Mouse (Mus musculus) intestine, embryonic 15.5 days (tissue): ENCODE results near the gene Parvb. TPM values are rescaled to one million over a fixed set of nuclear protein-coding genes. Genes with fewer than 3 reads are reported as not detected.

Experiments
- ATAC-seq: fragments of 200-750 bp; cut with Nextera tagmentation; 2 replicates; pipeline ENCODE4 v1.8.0; 2017; ENCODE audit warnings: moderate TSS enrichment, moderate library complexity
- H3K27ac ChIP-seq: fragments of 300-500 bp; sonication (generic); 2 replicates; pipeline ENCODE4 v1.5.1; 2015; ENCODE audit warnings: mild to moderate bottlenecking, inconsistent platforms
- H3K27me3 ChIP-seq: fragments of 300-500 bp; sonication (generic); replicated peaks from 2 replicates; pipeline ENCODE4 v1.6.1; 2015; ENCODE audit warnings: inconsistent platforms
- H3K36me3 ChIP-seq: fragments of 300-500 bp; sonication (generic); 2 replicates; pipeline ENCODE4 v1.6.1; 2015; ENCODE audit warnings: inconsistent platforms
- H3K4me1 ChIP-seq: fragments of 300-500 bp; sonication (generic); replicated peaks from 2 replicates; pipeline ENCODE4 v1.6.1; 2015; ENCODE audit warnings: inconsistent platforms
- H3K4me2 ChIP-seq: fragments of 300-500 bp; sonication (generic); replicated peaks from 2 replicates; pipeline ENCODE4 v1.6.1; 2015; ENCODE audit warnings: mild to moderate bottlenecking, inconsistent platforms
- H3K4me3 ChIP-seq: fragments of 300-500 bp; sonication (generic); replicated peaks from 2 replicates; pipeline ENCODE4 v1.5.1; 2015; ENCODE audit warnings: inconsistent platforms
- H3K9ac ChIP-seq: fragments of 300-500 bp; sonication (generic); 2 replicates; pipeline ENCODE4 v1.6.1; 2015; ENCODE audit warnings: inconsistent platforms
- H3K9me3 ChIP-seq: fragments of 300-500 bp; sonication (generic); 2 replicates; pipeline ENCODE4 v1.6.1; 2016; ENCODE audit warnings: inconsistent platforms
- WGBS: fragments of 180-500 bp; shearing (Covaris S2); methylation state at CpG from one replicate; pipeline ENCODE4 v1.1.7; 2015; 5-methylcytosine and 5-hydroxymethylcytosine counted together
- polyA plus RNA-seq: library from polyadenylated mRNA; unstranded; fragments of >200 nt; fragmentation: Nextera tagmentation; extraction: Ambion mirVana; gene quantifications from 2 replicates; pipeline ENCODE4 v1.2.1, GENCODE M21; 2015

Gene Parvb
- polyA plus RNA-seq, 1 experiment from 2014 or later, result 3.9 TPM

DNA sequence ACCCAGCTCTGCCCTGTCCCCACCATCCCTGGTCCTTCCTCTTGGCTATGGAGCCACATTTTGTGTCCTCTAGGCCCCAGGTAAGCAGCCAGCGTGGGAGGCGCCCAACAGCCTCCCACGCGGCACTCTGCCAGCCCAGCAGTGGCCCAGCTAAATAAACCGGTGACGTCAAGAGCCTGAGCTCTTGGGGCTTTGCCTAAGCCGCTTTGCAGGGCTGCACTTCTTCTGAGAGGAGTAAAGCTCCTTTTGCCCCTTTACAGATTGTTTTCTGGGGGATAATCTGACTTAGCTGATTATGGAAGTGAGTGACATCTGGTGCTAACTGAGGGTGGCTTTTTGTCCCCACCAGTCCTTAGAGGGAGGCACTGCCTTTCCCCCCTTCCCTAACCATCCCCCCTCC, 69.2 kb downstream of the Parvb start:
- H3K4me2 ChIP-seq, result no peak overlapping the region
- WGBS, result 17% methylated on average over 7 of the region's 7 CpGs
- no peak overlapping the region for H3K4me3 ChIP-seq
- H3K9me3 ChIP-seq, result no peaks in the 10 kb centered on the region
- H3K36me3 ChIP-seq, result no peaks in the 10 kb centered on the region
- peaks cover 38% of the 10 kb centered on the region for H3K4me1 ChIP-seq
- no peak overlapping the region for H3K27ac ChIP-seq
- H3K9ac ChIP-seq, result no peak overlapping the region
- no peak for ATAC-seq
- H3K27me3 ChIP-seq, result no peaks in the 10 kb centered on the region

DNA sequence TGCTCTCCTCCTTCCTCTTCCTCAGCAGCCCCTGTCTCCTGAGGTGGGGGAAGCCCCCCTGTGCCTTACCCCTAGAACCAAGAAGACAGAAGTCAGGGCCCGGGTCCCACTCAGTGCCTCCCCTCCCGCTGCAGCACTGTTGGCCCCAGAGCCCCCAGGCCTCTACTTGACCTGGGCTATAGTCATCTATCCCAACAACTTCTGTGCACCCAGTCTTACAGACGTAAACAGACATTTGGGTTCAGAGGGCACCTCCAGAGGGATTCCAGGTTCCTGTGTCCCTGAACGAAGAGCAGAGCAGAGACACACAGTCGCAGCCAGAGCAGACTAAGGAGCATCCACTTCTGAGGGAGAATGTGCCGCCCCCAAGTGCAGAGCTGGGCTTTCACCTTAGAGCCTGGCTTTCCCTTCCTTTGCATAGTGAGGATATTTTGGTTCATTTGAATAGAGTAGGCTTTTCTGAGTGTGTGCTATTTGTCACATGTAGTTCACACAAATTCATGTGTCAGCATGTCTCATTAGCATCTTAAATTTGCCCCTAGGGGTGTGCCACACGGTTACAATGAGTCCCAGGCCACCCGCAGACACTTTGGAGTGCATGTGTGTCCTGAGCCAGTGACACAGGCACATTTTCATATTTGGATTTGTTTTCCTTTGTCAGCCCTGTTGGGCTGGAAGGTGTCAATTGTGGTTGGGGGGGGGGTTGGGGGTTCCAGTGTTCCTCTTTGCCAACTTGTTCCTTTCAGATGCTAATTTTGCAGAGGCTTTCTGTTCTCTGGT, 70.0 kb downstream of the Parvb start:
- 55% methylated on average over 8 of the region's 8 CpGs for WGBS
- no peak for ATAC-seq
- H3K4me2 ChIP-seq, result no peak overlapping the region
- H3K36me3 ChIP-seq, result no peaks in the 10 kb centered on the region
- no peak overlapping the region for H3K27ac ChIP-seq
- H3K9ac ChIP-seq, result no peak overlapping the region
- H3K4me3 ChIP-seq, result no peak overlapping the region
- H3K4me1 ChIP-seq, result peaks cover 38% of the 10 kb centered on the region
- no peaks in the 10 kb centered on the region for H3K27me3 ChIP-seq
- no peaks in the 10 kb centered on the region for H3K9me3 ChIP-seq

DNA sequence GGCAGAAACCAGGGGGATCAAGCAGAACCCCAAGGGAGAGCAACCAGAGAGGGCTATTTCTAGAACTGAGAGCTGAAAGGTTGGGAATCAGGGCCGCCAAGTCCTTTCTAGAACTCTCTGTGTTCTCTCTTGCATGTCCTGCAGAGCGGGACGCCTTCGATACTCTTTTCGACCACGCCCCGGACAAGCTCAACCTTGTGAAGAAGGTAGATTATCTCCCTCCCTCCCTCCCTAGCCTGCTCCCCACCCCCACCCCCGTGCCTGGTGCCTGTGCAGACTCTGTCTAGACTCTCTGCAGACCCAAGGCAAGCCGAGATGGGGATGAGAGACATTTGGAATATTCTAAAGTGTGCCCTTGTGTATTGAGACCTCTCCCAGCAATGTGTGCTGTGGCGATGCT, 71.4 kb downstream of the Parvb start:
- no peak overlapping the region for H3K9ac ChIP-seq
- H3K27me3 ChIP-seq, result no peaks in the 10 kb centered on the region
- no peak for ATAC-seq
- 66% methylated on average over 10 of the region's 10 CpGs for WGBS
- no peak overlapping the region for H3K4me2 ChIP-seq
- no peak overlapping the region for H3K27ac ChIP-seq
- H3K9me3 ChIP-seq, result no peaks in the 10 kb centered on the region
- H3K36me3 ChIP-seq, result no peaks in the 10 kb centered on the region
- H3K4me3 ChIP-seq, result no peak overlapping the region
- peaks cover 38% of the 10 kb centered on the region for H3K4me1 ChIP-seq

DNA sequence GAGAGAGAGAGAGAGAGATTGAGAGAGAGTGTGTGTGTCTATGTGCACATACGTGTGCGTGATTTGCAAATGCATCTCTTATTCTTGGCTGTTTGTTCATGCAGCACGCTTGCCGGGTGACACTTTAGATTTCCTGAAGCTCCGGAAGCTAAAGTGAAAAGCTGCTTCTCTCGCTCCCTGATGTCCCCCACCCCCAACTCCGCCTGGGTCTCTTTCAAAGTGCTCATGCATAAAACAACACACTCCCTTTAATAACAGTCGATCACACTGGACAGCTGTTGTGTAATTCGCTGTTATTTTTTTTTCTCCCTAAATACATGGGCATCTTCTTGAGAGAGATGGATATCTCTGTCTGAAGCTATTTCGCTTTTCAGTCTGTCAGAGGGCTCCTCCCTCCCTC, 73.5 kb downstream of the Parvb start:
- H3K27ac ChIP-seq, result no peak overlapping the region
- WGBS, result 67% methylated on average over 10 of the region's 10 CpGs
- H3K9me3 ChIP-seq, result no peaks in the 10 kb centered on the region
- H3K4me2 ChIP-seq, result no peak overlapping the region
- ATAC-seq, result no peak
- H3K4me1 ChIP-seq, result peaks cover 21% of the 10 kb centered on the region
- no peak overlapping the region for H3K4me3 ChIP-seq
- H3K36me3 ChIP-seq, result no peaks in the 10 kb centered on the region
- no peak overlapping the region for H3K9ac ChIP-seq
- no peaks in the 10 kb centered on the region for H3K27me3 ChIP-seq

DNA sequence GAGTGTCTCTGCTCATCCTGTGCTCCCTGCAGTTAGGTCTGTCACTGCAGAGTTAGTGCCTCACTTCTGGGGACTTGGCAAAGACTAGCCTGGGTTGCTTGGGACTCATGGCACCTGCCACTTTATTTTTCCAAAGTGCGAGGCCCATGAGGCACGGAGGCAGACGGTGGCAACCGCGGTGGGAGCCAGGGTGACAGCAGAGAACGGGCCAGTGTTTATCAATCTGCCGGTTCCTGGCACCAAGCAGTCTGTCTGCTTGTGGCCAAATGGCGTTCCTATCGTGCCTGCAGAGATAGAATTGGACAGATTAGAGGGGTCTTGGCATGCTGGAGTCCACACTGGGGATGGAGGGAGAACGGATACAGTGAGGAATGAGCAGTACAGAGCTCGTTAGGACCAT, 78.4 kb downstream of the Parvb start:
- Histone ChIP-seq H3K4me1 (peaks cover 28% of the 10 kb centered on the region), H3K4me2 (no peak overlapping the region), H3K4me3 (no peak overlapping the region), H3K9me3 (no peaks in the 10 kb centered on the region), H3K36me3 (no peaks in the 10 kb centered on the region), H3K27me3 (no peaks in the 10 kb centered on the region), H3K9ac (no peak overlapping the region), H3K27ac (no peak overlapping the region)
- 58% methylated on average over 11 of the region's 11 CpGs for WGBS
- no peak for ATAC-seq

DNA sequence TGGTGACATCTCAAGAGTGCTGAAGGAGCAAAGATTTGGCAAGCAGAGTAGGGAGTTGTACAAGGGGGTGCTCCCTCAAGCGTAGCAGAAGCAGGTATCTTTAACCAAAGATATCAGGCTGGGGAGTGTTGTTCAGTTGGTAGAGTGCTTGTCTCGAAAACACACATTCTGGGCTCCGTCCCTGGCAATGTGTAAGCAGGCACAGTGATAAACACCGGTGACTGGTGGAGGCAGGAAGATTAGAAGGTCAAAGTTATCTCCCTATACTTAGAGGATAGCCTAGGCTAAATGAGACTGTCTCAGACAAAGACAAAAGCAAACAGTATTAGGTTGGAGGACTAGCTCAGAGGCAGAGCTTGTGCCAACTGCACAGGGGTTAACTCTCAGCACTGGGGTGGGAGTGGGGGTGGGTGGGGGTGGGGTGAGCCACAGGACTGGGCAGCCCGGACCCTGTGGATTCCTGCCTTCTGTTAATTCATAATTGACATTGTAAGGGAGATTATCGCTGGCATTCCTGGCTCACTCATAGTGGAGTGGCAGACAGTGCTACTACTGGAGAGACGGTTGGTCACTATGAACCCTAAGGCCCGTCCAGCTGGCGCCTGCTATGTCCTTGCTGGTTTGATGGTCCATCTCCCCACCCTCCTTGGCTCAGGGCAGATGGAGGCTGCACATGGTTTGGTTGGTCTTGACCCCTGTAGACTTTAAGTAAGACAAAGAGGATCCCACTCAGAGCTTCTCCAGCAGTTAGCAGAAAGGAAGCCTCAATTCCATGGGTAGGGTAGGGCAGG, 79.6 kb downstream of the Parvb start:
- H3K9ac ChIP-seq, result no peak overlapping the region
- H3K4me2 ChIP-seq, result no peak overlapping the region
- no peaks in the 10 kb centered on the region for H3K36me3 ChIP-seq
- H3K27me3 ChIP-seq, result no peaks in the 10 kb centered on the region
- peaks cover 32% of the 10 kb centered on the region for H3K4me1 ChIP-seq
- no peak overlapping the region for H3K4me3 ChIP-seq
- no peak overlapping the region for H3K27ac ChIP-seq
- 75% methylated on average over 9 of the region's 9 CpGs for WGBS
- no peaks in the 10 kb centered on the region for H3K9me3 ChIP-seq
- peak; percentile 16; the same call in 1 of the 2 replicates for ATAC-seq

DNA sequence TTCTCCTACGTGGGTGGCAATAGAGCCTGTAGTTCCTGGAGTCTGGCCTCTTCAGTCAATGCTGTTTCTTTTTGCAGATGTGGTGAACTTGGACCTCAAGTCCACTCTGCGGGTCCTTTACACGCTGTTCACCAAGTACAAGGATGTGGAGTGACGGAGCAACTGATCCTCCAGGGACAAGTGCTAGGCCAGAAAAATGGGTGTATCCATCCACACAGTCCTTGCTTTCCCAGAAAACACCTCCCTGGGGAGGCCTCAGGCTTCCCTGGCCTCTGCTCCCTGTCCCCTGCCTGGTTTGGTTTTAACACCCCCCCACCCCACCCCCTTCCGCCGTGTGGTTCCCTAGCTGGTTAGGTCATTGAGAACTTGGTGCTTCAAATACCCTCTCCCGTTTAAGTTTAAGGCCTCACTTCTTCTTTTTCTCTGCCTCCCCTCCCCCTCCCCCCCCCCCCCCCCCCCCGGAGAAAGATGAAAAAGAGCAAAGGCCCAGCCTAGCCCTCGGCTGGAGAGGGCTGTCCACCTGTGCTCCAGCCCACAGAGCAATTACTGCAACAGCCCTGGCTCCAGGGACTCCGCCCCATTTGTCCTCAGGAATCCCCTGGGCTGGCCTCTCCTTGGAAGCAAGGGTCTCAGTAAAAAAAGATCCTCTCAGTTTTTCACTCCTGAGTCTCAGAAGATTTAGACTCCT, 81.2 kb downstream of the Parvb start:
- 48% methylated on average over 10 of the region's 10 CpGs for WGBS
- no peak overlapping the region for H3K4me2 ChIP-seq
- no peaks in the 10 kb centered on the region for H3K36me3 ChIP-seq
- peaks cover 32% of the 10 kb centered on the region for H3K4me1 ChIP-seq
- no peak overlapping the region for H3K9ac ChIP-seq
- H3K27me3 ChIP-seq, result no peaks in the 10 kb centered on the region
- H3K9me3 ChIP-seq, result no peaks in the 10 kb centered on the region
- no peak overlapping the region for H3K4me3 ChIP-seq
- no peak overlapping the region for H3K27ac ChIP-seq
- peak; percentile 42; the same call in 1 of the 2 replicates for ATAC-seq

DNA sequence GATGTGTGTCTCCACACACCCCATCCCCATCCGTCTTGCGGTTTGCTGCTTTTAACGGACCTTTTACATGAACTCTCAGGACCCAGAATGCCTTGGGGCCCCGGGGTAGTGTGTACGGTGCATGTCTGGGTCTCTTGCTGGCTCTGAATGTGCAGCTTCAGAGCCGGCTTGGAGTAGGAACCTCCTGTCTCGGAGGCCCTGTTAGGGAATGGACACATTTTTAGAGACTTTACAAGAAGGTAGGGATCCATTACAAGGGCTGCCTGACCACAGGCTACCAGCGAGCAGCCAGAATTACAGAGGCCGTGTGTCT, 81.7 kb downstream of the Parvb start:
- H3K4me2 ChIP-seq, result no peak overlapping the region
- peak; percentile 27; the same call in 1 of the 2 replicates for ATAC-seq
- H3K27ac ChIP-seq, result 0 out of 2 replicates have a peak overlapping the region, but pooled peaks have one; percentile 18
- peaks cover 32% of the 10 kb centered on the region for H3K4me1 ChIP-seq
- no peaks in the 10 kb centered on the region for H3K27me3 ChIP-seq
- WGBS, result 33% methylated on average over 9 of the region's 9 CpGs
- no peaks in the 10 kb centered on the region for H3K9me3 ChIP-seq
- H3K4me3 ChIP-seq, result no peak overlapping the region
- no peak overlapping the region for H3K9ac ChIP-seq
- H3K36me3 ChIP-seq, result no peaks in the 10 kb centered on the region

DNA sequence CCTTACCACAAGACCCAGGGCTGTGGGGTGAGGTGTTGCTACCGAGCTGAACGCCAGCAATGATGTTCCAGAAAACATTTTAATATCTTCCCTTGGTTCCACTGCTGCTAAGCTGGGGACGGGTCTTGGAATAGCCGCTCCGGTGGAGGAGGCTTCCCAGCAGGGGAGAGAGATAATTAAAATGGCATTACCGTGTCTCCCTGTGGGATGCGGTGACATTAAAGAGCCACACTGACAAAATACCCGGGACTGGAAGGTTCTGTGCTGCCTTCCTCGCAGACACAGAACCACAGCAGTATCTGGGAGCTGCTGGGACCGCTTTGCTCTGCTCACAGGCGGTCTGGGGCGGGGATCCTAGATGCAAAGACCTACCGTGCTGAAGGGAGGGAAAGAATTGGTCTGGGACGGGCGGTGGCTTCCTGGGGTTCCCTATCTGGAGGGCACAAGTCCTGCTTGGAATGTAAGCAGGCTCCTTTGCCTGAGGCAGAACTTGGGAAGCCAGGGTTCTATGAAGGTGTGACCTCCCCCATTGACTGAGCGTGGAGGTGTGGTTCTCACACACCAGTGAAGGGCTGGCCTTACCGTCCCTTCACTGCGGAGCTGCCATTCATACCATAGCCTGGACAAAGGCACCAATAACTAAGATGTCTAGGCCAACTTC, 82.7 kb downstream of the Parvb start:
- ATAC-seq, result no peak
- no peak overlapping the region for H3K27ac ChIP-seq
- peaks cover 32% of the 10 kb centered on the region for H3K4me1 ChIP-seq
- no peaks in the 10 kb centered on the region for H3K36me3 ChIP-seq
- H3K27me3 ChIP-seq, result no peaks in the 10 kb centered on the region
- no peak overlapping the region for H3K9ac ChIP-seq
- H3K4me3 ChIP-seq, result no peak overlapping the region
- H3K9me3 ChIP-seq, result no peaks in the 10 kb centered on the region
- WGBS, result 54% methylated on average over 18 of the region's 18 CpGs
- no peak overlapping the region for H3K4me2 ChIP-seq

DNA sequence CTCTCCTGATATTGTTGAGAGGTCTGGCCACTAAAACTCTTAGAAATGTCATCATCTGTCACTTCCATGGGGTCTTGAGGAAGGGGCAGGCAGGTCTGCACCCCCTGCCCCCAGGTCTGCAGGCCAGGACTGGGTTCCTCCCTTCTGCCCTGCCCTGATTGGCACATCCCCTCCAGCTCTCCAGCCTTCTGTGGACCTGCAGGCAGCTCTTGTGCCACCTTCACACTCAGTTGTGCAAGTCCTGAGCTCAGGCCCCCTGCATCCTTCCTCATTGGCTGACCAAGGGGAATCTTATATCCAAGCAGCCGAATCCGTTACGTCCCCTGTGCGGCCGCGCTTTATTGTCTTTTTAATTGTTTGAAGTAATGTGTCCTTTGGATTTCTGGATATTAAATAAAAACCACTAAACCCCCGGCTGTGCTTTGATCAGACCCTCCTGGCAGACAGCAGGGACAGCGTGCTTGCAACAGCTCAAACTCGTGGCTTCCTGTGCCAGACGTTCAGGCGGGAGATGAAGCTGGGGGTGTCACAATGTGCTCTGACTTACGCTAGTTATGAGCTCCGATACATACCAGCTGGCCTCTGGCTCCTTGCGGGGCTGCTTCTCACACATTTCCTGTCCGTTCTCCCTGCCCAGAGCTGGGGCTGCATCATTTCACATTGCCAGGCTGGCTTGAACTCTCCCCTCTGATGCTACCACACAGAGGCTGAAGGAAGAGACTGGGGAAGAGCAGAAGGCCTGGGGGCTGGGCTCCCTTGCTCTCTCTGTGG, 83.6 kb downstream of the Parvb start:
- 45% methylated on average over 15 of the region's 15 CpGs for WGBS
- ATAC-seq, result 0 out of 2 replicates have a peak, but pooled peaks have one; percentile 39
- H3K27ac ChIP-seq, result no peak overlapping the region

DNA sequence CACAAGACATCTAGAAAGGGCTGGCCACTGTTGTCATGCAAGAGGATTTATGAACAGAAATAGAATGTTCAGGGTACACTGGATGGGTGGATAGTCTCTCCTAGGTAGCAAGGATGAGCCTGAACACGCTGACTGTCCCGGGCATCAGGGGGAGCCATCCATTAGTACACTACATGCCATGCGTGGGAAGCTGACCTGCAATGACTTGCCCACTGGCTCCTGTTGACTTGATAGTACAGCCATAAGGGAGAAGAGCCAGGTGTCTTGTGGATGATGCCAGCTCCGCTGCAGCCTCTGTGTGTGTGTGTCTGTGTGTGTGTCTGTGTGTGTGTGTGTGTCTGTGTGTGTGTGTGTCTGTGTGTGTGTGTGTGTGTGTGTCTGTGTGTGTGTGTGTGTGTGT, 87.5 kb downstream of the Parvb start:
- 95% methylated on average over 4 of the region's 4 CpGs for WGBS
- no peaks in the 10 kb centered on the region for H3K9me3 ChIP-seq
- no peak for ATAC-seq

More for the DNA sequence above, 83.6 kb downstream of the Parvb start:
- peaks cover 32% of the 10 kb centered on the region for H3K4me1 ChIP-seq
- no peak overlapping the region for H3K4me3 ChIP-seq
- no peak overlapping the region for H3K9ac ChIP-seq
- no peaks in the 10 kb centered on the region for H3K27me3 ChIP-seq
- H3K9me3 ChIP-seq, result no peaks in the 10 kb centered on the region
- H3K4me2 ChIP-seq, result no peak overlapping the region
- H3K36me3 ChIP-seq, result no peaks in the 10 kb centered on the region

More for the DNA sequence above, 87.5 kb downstream of the Parvb start:
- H3K36me3 ChIP-seq, result no peaks in the 10 kb centered on the region
- H3K4me3 ChIP-seq, result no peak overlapping the region
- no peaks in the 10 kb centered on the region for H3K27me3 ChIP-seq
- H3K9ac ChIP-seq, result no peak overlapping the region
- no peak overlapping the region for H3K4me2 ChIP-seq
- H3K4me1 ChIP-seq, result peaks cover 9% of the 10 kb centered on the region
- H3K27ac ChIP-seq, result no peak overlapping the region
